Mouse (Mus musculus): ENCODE measurements around the gene Usp47.

- TF ChIP-seq CTCF (conservative IDR thresholded peaks at IDR 0.05; ENCODE audit: low read length) (no peak), POU5F1 (IDR thresholded peaks at IDR 0.05; ENCODE audit: borderline replicate concordance, low read length) (no peak), NANOG (IDR thresholded peaks at IDR 0.05; ENCODE audit: borderline replicate concordance, low read length) (no peak)
Measured at GRCm38 (mm10) chr7:112103816-112104215, 80.5 kb downstream of the Usp47 start.
